Mouse (Mus musculus): Measurements from ENCODE around the gene Mrpl28.

The Mrpl28 gene

GRCm38 (mm10) chr17:26115956-26116487 lies 7.3 kb upstream of the Mrpl28 start:
- DNase-seq (ENCODE audit: low spot score), result no peak

GRCm38 (mm10) chr17:26116503-26117258 lies 6.6 kb upstream of the Mrpl28 start:
- no peak for DNase-seq (ENCODE audit: low spot score)

- DNase-seq (ENCODE audit: low spot score), result peak; percentile 78
Measured at GRCm38 (mm10) chr17:26119766-26120710, 3.3 kb upstream of the Mrpl28 start.

GRCm38 (mm10) chr17:26122431-26123140 lies 714 bp upstream of the Mrpl28 start:
- peak; percentile 23 for DNase-seq (ENCODE audit: low spot score)

GRCm38 (mm10) chr17:26124560-26124959 lies 1.3 kb downstream of the Mrpl28 start:
- DNase-seq (ENCODE audit: low spot score), result no peak

GRCm38 (mm10) chr17:26125226-26125625 lies 1.9 kb downstream of the Mrpl28 start:
- no peak for DNase-seq (ENCODE audit: low spot score)

GRCm38 (mm10) chr17:26131062-26131732 lies 7.9 kb downstream of the Mrpl28 start:
- DNase-seq (ENCODE audit: low spot score), result no peak

- no peak for DNase-seq (ENCODE audit: low spot score)
Measured at GRCm38 (mm10) chr17:26131856-26132853, 8.9 kb downstream of the Mrpl28 start.

- no peak for DNase-seq (ENCODE audit: low spot score)
Measured at GRCm38 (mm10) chr17:26137106-26137750, 13.9 kb downstream of the Mrpl28 start.

- no peak for DNase-seq (ENCODE audit: low spot score)
Measured at GRCm38 (mm10) chr17:26137751-26138130, 14.4 kb downstream of the Mrpl28 start.

GRCm38 (mm10) chr17:26138239-26138836 lies 15.0 kb downstream of the Mrpl28 start, which contains the start of gene Axin1:
Gene Axin1, plus strand, starts transcription at chr17:26138688.
- peak; percentile 97 for DNase-seq (ENCODE audit: low spot score)

GRCm38 (mm10) chr17:26138901-26139381 lies 15.6 kb downstream of the Mrpl28 start:
- DNase-seq (ENCODE audit: low spot score), result no peak

- DNase-seq (ENCODE audit: low spot score), result no peak
Measured at GRCm38 (mm10) chr17:26142796-26143195, 19.5 kb downstream of the Mrpl28 start.

GRCm38 (mm10) chr17:26143386-26143785 lies 20.1 kb downstream of the Mrpl28 start:
- no peak for DNase-seq (ENCODE audit: low spot score)

GRCm38 (mm10) chr17:26149056-26149455 lies 25.8 kb downstream of the Mrpl28 start:
- no peak for DNase-seq (ENCODE audit: low spot score)

- DNase-seq (ENCODE audit: low spot score), result no peak
Measured at GRCm38 (mm10) chr17:26151886-26152630, 28.8 kb downstream of the Mrpl28 start.

- DNase-seq (ENCODE audit: low spot score), result no peak
Measured at GRCm38 (mm10) chr17:26162736-26163135, 39.4 kb downstream of the Mrpl28 start.

GRCm38 (mm10) chr17:26168039-26168438 lies 44.7 kb downstream of the Mrpl28 start:
- DNase-seq (ENCODE audit: low spot score), result no peak

Measured in retina, embryonic 14.5 days (tissue).